Mouse (Mus musculus): ENCODE results near the gene Fem1b. TPM values are rescaled to one million over a fixed set of nuclear protein-coding genes. Genes with fewer than 3 reads are reported as not detected.

Gene Fem1b
- total RNA-seq, 2 experiments from 2014 or later: 111 to 113 TPM

DNA sequence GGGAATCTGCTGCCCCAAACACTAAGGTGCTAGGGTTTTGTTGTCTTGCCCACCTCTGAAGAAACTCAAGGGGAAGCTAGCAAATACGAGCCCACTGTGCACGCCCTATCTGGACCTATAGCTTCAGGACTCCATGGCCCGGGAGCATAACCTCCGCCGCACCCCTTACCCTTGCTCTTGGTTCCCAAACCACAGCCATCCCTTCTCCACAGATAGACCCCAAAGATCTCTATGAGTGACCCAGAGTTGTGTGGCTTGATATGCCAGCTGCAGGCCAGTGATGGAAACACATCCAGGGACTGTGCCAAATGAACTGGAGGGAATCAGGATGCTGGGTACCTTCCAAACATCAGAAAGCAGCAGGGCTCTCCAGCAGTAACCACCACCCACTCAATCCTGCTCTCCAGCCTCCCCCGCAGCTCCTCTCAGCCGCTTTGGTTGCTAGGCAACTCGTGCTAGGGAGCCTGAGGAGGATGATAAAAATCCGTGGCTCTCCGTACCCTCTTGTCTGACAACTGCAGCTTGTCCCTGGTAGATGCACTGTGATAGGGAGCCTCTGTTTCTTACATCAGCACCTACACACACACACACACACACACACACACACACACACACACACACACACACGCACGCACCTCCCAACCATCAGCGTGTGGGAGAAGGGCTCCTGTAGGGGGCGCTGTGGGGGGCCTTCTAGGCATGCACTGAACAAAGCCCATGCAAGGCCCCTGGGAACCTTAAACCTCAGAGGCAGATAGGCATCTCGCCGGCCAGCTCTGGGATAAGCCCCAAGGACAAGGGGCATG is 28.6 kb downstream of the Fem1b start:
- peak; percentile 82 to 85 for DNase-seq (ENCODE audit: low spot score in 2 of 2)

DNA sequence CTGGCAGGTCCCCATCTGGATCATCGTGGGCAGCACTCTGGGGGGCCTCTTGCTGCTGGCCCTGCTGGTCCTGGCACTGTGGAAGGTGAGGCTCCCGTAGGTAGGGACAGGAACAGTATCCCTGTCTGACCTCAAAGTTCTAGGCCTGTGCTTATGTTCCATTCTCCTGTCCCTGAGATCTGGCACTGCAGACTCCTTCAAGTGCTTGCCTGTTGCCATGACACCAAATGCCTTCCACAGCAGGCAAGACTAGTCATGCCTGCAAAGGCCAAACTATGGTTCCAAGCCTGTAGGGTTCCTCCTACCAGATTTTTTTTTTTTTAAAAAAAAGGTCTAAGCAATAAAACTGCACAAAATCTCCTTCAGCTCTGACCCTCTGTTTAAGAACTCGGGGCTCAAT is 29.8 kb downstream of the Fem1b start:
- no peak for DNase-seq (ENCODE audit: low spot score in 2 of 2)

DNA sequence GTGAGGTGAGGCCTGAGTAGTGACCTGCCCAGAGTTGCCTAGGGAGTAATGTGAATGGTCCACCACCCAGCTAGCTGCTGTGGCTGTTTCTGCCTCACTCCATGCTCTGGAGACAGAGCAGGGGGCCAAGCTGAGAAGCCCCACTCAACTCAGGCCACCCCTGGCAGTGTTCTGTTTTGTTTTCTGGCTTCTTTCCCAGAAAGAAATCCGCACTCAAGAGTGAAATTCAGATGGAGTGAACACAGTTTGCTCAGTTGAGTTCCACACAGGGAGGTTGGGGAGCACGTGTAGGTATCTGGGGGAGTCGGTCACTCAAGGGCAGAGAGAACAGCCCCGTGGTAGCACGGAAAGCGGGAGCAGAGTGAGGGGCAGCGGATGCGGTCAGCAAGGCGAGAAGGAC is 33.0 kb downstream of the Fem1b start:
- DNase-seq (ENCODE audit: low spot score in 2 of 2): no peak

DNA sequence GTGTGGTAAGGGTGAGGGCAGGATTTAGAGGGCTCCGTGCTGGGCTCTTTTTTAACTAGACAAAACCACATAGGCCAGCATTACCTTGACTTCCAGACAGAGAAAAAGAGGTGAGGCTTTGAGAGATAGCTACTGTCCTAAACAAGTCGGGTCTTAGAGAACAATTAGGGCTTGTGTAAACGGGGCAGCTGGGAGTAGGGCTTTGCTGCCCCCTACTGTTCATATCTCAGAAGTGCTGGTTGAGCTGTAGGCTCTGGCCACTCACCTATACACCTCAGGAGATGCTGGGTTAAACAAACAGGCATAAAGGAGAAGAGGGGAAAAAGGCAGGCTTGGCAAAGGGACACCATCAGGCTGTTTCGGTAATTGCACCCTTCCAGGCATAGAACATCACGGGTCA is 34.3 kb downstream of the Fem1b start:
- DNase-seq (ENCODE audit: low spot score in 2 of 2): peak; percentile 70 to 71

DNA sequence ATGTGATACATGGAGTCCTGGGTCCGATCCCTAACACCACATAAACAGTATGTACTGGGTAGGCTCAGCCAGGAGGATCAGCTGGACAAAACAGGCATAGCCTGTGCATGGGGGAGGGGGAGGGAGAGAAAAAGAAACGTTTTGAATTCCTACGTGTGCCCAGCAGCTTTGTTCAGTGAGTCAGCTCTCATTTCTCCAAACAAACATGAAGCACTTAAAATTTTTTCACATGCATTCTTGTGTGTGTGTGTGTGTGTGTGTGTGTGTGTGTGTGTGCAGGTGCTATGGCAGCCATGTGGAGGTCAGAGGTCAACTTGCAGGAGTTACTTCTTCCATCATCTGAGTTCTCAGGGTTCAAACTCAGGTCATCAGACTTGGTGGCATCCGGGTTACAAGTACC is 36.3 kb downstream of the Fem1b start:
- DNase-seq (ENCODE audit: low spot score in 2 of 2): no peak

DNA sequence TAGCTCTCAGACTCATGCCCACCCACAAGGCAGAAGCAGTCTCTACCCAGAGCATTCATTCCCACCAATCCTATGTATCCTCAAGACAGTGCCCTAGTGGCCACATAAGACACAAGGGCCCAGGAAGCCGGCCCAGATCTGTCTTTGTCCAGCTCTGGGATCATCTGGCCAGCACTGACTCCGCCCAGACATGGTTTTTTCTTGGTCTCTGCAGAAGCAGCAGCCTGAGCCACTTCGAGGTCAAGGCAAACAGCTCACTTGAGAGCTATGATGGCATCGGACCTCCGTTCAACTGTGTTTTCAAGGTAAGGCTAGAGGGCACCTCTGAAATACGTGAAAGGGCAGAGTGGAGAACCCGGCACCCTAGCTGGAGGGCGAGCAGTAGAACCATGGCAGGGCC is 39.0 kb downstream of the Fem1b start:
- DNase-seq (ENCODE audit: low spot score in 2 of 2): no peak

DNA sequence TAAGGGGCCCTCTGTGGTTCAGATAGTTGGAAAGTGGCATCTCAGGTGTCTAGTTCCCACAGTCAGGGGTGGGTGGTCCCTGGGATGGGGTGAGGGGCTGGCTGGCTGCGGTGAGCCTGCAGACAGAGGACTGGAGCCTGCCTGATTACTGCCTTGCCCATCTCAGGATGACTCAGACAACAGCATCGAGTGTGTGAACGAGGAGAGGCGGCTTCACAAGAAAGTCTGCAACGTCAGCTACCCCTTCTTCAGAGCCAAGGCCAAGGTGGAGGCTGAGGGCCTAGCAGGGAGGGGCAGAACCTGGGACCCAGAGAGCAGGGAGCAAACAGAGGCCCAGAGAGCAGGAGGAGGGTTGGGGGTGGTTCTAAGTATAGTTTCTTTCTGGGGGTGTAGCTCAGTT is 43.4 kb downstream of the Fem1b start:
- no peak for DNase-seq (ENCODE audit: low spot score in 2 of 2)

DNA sequence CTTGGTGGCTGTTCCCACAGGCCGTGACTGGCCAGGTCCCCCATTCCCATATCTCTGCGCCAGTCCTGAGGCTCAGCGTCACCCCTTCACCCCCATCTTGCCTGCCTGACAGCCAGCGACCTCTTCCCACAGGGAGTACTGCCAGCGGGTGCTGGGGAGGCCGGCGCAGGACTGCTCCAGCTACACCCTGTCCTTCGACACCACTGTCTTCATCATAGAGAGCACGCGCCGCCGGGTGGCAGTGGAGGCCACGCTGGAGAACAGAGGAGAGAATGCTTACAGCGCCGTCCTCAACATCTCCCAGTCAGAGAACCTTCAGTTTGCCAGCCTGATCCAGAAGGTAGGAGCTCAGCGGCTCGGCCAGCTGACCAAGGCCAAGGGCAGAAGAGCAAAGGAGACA is 44.3 kb downstream of the Fem1b start:
- DNase-seq (ENCODE audit: low spot score in 2 of 2): no peak

DNA sequence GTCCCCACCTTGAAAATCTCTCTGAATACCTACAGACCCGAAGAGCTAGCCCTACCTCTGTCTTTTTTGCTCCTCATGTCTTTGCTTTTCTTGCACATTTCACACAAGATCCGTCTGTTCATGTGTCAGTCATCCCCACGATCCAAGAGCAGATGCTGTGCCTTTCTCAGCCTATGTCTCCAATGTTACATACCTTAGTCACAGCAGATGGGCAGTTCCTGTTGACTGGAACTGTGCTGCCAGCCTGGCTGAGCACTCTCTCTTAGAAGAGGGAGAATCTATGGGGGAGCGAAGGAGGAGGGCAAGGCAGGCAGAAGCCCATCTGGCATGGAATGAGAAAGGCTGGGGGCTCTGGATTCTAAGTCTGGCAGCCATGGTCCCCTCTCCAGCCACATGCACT is 46.4 kb downstream of the Fem1b start:
- DNase-seq (ENCODE audit: low spot score in 2 of 2): peak in 1 of 2 experiments; percentile 57

DNA sequence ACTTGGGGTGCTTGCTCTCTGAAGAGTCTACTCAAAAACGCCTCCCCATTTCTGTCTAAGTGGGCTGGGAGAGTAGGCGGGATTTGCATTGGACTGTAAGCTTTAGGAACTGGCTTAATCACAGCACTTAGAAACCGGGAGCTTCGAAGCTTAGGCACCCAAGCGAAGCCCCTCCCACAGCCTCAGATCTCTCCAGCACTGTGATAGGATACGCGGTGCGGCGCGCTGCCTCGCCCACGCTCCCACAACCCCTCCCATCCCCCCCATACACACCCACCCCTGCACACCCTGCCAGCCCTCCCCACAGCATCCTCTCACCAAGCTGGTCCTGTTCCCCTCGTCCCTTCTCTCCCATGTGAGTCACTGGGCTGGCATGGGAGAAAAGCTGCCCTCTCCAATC is 48.3 kb downstream of the Fem1b start:
- peak in 1 of 2 experiments; percentile 52 for DNase-seq (ENCODE audit: low spot score in 2 of 2)

DNA sequence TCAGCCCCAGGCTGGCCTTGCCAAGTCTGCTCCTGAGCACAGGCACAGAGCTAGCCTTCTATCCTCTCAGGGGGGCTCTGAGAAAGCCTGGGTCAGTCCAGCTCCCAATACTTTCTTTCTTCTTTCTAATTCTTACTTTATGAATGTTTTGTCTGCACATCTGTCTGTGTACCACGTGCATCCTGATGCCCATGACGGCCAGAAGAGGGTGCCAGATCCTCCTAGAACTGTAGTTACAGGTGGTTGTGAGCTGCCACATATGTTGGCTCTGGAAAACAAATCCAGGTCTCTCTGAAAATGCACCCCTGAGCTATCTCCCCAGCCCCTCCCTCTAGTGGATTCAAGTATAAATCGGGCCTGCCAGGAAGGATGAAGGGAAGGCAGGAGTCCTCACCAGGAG is 52.1 kb downstream of the Fem1b start:
- DNase-seq (ENCODE audit: low spot score in 2 of 2): no peak

DNA sequence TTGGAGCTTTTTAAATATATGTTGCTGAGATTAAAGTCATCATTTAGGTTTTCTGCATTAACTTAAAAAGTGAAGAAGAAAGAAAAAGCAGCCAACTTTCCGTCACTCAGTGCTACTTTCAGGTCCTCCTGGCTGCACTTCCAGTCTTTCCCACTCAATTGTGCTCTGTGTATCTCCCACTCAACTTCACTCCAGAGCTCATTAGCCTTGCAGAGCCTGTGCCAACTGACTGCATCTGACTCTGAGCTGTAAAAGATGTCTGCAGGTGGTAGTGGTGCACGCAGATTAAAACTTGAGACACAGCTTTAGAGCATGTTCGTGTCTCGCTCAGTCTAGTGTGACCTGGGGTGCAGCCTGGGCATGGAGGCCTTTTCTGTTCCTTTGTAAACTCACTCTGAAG is 53.4 kb downstream of the Fem1b start:
- DNase-seq (ENCODE audit: low spot score in 2 of 2): peak in 1 of 2 experiments; percentile 71

DNA sequence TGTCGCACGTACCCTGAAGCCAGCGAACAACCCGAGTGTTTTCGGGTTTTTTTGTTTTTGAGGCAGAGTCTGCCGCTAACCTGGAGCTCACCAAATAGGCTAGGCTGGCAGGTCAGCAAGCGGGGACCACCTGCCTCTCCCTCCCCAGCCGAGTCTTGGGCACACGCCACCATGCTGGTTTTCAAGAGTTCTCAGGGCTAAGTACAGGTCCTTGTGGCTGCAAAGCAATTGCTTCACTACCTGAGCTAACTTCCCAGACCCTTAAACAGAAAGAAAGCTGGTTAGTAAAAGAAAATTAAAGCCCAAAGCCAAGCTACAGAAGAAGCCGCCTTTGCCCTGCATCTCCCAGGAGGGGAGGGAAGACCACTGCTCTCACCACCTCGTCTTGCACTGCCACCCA is 61.4 kb downstream of the Fem1b start:
- DNase-seq (ENCODE audit: low spot score in 2 of 2): no peak

DNA sequence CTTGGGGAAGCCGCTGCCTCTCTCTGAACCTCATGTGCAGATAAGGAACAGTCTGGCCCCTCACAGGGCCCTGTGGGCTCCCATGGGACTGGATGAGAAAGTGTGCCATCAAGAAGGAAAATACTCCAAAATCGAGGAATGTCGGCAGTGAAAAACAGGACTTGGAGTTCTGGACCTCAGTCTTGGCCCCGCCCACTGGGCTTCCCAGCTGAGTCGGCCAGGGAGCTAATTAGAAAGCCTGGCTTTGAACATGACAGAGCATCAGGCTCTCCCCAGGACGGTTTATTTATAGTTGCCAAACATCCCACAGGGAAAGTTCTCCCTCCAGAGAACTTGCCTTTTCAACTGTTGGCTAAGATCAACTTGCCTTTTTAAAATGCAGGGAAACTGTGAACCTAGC is 62.1 kb downstream of the Fem1b start:
- no peak for DNase-seq (ENCODE audit: low spot score in 2 of 2)

DNA sequence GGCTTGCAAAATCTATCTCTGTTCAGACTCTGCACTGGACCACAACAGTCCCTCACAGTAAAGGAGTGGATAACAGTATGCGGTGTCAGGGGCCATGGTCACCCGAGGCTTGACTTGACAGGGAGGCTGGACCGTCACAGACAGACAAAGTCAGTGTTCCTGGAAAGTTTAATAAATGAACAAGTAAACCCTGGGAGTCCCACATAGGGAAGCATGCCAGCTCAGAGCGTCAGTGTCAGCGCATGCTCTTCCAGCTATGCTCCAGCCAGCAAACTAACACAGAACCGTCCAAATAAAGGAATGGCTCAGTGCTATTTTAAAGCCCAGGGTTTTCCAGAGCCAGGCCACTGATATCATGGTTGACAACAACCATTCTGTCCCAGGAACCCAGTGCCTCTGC is 65.1 kb downstream of the Fem1b start:
- no peak for DNase-seq (ENCODE audit: low spot score in 2 of 2)

DNA sequence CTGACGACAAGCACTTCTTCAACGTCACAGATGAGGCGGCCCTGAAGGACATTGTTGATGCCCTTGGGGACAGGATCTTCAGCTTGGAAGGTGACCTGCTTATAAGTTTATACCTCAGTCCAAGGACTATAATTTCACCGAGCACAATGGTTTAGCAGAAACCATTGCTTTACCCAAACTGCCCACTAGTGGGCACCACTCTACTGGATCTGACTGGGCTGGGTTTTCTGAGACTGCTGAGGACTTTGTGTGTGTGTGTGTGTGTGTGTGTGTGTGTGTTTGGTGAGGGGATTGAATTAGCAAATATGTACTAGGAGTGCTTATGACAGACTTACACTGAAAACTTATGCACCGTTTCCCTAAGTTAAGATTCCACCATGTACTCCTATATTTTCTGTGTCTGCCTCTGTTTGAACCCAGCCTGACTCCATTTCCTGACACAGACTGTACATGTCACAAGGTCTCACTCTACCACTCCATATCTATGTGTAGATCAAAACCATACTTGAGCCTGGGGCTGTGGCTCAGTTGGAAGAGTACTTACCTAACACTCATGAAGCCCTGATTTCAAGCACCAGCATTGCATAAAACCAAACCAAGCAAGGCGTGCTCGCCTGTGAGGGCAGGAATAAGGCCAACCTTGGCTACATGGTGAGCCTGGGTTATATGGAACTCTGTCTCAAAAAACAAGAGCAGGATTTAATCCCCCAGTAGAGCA is 67.0 kb downstream of the Fem1b start:
- DNase-seq (ENCODE audit: low spot score in 2 of 2): no peak

Other genes with a start within 250 kb of the Fem1b start
- under 1 TPM; 0.79 to 0.88 TPM for gene Itga11, start 134.1 kb downstream of the Fem1b start, total RNA-seq (2021)
- 10 to 100 TPM; 10.7 to 11.3 TPM for gene Cln6, start 26.9 kb upstream of the Fem1b start, total RNA-seq (2021)
- 10 to 100 TPM in 1 of 2 experiments, under 1 TPM in 1; 0.83 to 16.9 TPM for gene Calml4, start 46.1 kb upstream of the Fem1b start, total RNA-seq (2021)
- 10 to 100 TPM; 48.2 to 54.9 TPM for gene Pias1, start 176.0 kb upstream of the Fem1b start, total RNA-seq (2021)